Mouse (Mus musculus) skeletal muscle tissue, adult 2 months (tissue): ENCODE measurements around the gene Tmem8b.
A peak's percentile ranks its signal among the peaks of the same experiment; 100 is the strongest.

Experiments used
- DNase-seq: peaks from one replicate; pipeline ENCODE4 v3.0.0-alpha.2; 2012; ENCODE audit warnings: low read depth, low spot score

Gene Tmem8b

GRCm38 (mm10) chr4:43713652-43714219 lies 45.0 kb downstream of the Tmem8b start:
- no peak for DNase-seq

- DNase-seq, result no peak
These were observed 51.9 kb downstream of the Tmem8b start for GRCm38 (mm10) chr4:43720491-43721228.

GRCm38 (mm10) chr4:43722191-43722590 lies 53.4 kb downstream of the Tmem8b start:
- DNase-seq, result no peak

GRCm38 (mm10) chr4:43724764-43725163 lies 56.0 kb downstream of the Tmem8b start:
- DNase-seq, result no peak

- no peak for DNase-seq
These were observed 57.6 kb downstream of the Tmem8b start for GRCm38 (mm10) chr4:43726228-43726993.

- peak; percentile 92 for DNase-seq
These were observed 58.2 kb downstream of the Tmem8b start, which contains the start of gene Hrct1 for GRCm38 (mm10) chr4:43726995-43727394. Gene Hrct1 (plus strand): TSS chr4:43727188.

GRCm38 (mm10) chr4:43727718-43728575 lies 59.2 kb downstream of the Tmem8b start:
- no peak for DNase-seq

- peak; percentile 90 for DNase-seq
These were observed 59.8 kb downstream of the Tmem8b start for GRCm38 (mm10) chr4:43728576-43728954.

- no peak for DNase-seq
These were observed 60.4 kb downstream of the Tmem8b start for GRCm38 (mm10) chr4:43729126-43729525.

GRCm38 (mm10) chr4:43729794-43730550 lies 61.2 kb downstream of the Tmem8b start, which contains the start of gene Spaar:
Gene Spaar (plus strand): TSS chr4:43730034.
- DNase-seq, result peak; percentile 52

GRCm38 (mm10) chr4:43730750-43731297 lies 62.1 kb downstream of the Tmem8b start:
- DNase-seq, result no peak

GRCm38 (mm10) chr4:43732171-43732570 lies 63.4 kb downstream of the Tmem8b start:
- no peak for DNase-seq

GRCm38 (mm10) chr4:43733186-43733585 lies 64.4 kb downstream of the Tmem8b start:
- DNase-seq, result peak; percentile 82

GRCm38 (mm10) chr4:43737144-43737543 lies 68.4 kb downstream of the Tmem8b start:
- no peak for DNase-seq

GRCm38 (mm10) chr4:43738989-43739674 lies 70.4 kb downstream of the Tmem8b start:
- DNase-seq, result no peak

GRCm38 (mm10) chr4:43741526-43741925 lies 72.8 kb downstream of the Tmem8b start:
- no peak for DNase-seq
